Mouse (Mus musculus) forebrain, embryonic 16.5 days (tissue): ENCODE results near the gene Slc9a1. TPM values are rescaled to one million over a fixed set of nuclear protein-coding genes. Genes with fewer than 3 reads are reported as not detected.
A peak's percentile ranks its signal among the peaks of the same experiment; 100 is the strongest.

Experiments
- ATAC-seq: fragments of 200-750 bp; cut with Nextera tagmentation; 2 replicates; pipeline ENCODE4 v1.8.0; 2017; ENCODE audit warnings: mild to moderate bottlenecking, moderate library complexity
- H3K27ac ChIP-seq: fragments of 300-500 bp; sonication (generic); 2 replicates; pipeline ENCODE4 v1.5.1; 2014; ENCODE audit warnings: low read length, control low read depth
- H3K27me3 ChIP-seq: fragments of 300-500 bp; sonication (generic); replicated peaks from 2 replicates; pipeline ENCODE4 v1.6.1; 2014; ENCODE audit warnings: low read length; ENCODE audit not compliant: control insufficient read depth, insufficient read depth
- H3K36me3 ChIP-seq: fragments of 300-500 bp; sonication (generic); 2 replicates; pipeline ENCODE4 v1.6.1; 2014; ENCODE audit not compliant: control insufficient read depth, insufficient read depth
- H3K4me1 ChIP-seq: fragments of 300-500 bp; sonication (generic); replicated peaks from 2 replicates; pipeline ENCODE4 v1.6.1; 2014; ENCODE audit warnings: low read length; ENCODE audit not compliant: control insufficient read depth, insufficient read depth
- H3K4me2 ChIP-seq: fragments of 300-500 bp; sonication (generic); 2 replicates; pipeline ENCODE4 v1.6.1; 2014; ENCODE audit warnings: mild to moderate bottlenecking, low read length, control low read depth
- H3K4me3 ChIP-seq: fragments of 300-500 bp; sonication (generic); replicated peaks from 2 replicates; pipeline ENCODE4 v1.5.1; 2014; ENCODE audit warnings: mild to moderate bottlenecking, low read length, control low read depth
- H3K9ac ChIP-seq: fragments of 300-500 bp; sonication (generic); replicated peaks from 2 replicates; pipeline ENCODE4 v1.6.1; 2014; ENCODE audit warnings: low read depth, low read length, control low read depth
- H3K9me3 ChIP-seq: fragments of 300-500 bp; sonication (generic); 2 replicates; pipeline ENCODE4 v1.6.1; 2016; ENCODE audit warnings: low read length; ENCODE audit not compliant: control insufficient read depth
- WGBS: fragments of 180-500 bp; shearing (Covaris S2); extraction: QIAGEN DNeasy Blood & Tissue Kit; methylation state at CpG from one replicate; pipeline ENCODE4 v1.1.7; 2014; 5-methylcytosine and 5-hydroxymethylcytosine counted together
- polyA plus RNA-seq: library from polyadenylated mRNA; unstranded; fragments of >200 nt; fragmentation: Nextera tagmentation; extraction: Ambion mirVana; gene quantifications from 2 replicates; pipeline ENCODE4 v1.2.1, GENCODE M21; 2015

Gene Slc9a1
- polyA plus RNA-seq, 1 experiment from 2014 or later = 10.7 TPM

DNA sequence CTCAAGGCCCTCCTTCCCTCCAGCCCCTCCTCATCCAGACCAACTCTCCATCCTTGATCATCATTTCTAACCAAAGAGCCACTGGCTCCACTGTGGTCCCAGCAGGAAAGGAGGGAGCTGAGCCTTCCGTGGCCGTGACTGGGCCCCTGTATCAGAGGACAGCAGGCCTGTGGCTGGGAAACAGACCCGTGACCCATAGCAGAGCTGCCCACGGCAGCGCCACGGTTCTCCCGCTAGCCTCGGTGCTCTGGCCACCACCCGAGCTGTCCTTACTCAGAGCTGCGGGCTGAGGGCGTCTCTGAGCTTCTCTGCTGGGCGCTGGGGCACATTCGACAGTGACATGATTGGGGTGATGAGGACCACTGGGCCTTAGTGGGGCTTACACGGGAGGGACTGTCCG is 53.1 kb downstream of the Slc9a1 start:
- Histone ChIP-seq H3K4me1 (no peaks in the 10 kb centered on the region), H3K4me2 (no peak overlapping the region), H3K27me3 (no peaks in the 10 kb centered on the region), H3K27ac (no peak overlapping the region), H3K9ac (no peak overlapping the region), H3K36me3 (no peaks in the 10 kb centered on the region; the same call in none of the 2 replicates), H3K9me3 (no peaks in the 10 kb centered on the region), H3K4me3 (no peak overlapping the region)
- no peak for ATAC-seq
- WGBS = 87% methylated on average over 15 of the region's 15 CpGs

DNA sequence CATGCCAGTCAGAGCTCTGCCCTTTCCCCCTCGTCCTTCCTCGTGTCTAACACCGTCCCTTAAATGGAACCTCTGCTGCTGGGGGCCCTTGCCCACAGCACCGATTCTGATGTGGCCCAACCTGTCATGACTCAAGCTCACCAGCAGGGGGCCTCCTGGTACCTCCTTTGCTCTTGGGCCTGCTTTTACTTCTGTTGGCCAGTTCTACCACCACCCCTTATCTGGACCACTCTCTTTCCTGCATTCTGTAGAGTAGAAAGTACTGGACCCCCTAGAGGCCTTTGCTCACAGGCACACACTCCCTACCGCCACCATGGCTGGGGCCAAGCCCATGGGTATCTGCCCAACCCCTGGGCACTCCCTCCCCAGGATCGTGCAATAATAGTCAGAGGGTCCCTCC is 53.6 kb downstream of the Slc9a1 start:
- H3K9ac ChIP-seq = no peak overlapping the region
- no peak; the same call in 1 of the 2 replicates for ATAC-seq
- H3K27ac ChIP-seq = no peak overlapping the region
- no peaks in the 10 kb centered on the region for H3K9me3 ChIP-seq
- H3K27me3 ChIP-seq = no peaks in the 10 kb centered on the region
- H3K4me2 ChIP-seq = no peak overlapping the region
- H3K4me1 ChIP-seq = no peaks in the 10 kb centered on the region
- H3K4me3 ChIP-seq = no peak overlapping the region
- WGBS = 53% methylated on average over 6 of the region's 6 CpGs
- no peaks in the 10 kb centered on the region; the same call in none of the 2 replicates for H3K36me3 ChIP-seq

DNA sequence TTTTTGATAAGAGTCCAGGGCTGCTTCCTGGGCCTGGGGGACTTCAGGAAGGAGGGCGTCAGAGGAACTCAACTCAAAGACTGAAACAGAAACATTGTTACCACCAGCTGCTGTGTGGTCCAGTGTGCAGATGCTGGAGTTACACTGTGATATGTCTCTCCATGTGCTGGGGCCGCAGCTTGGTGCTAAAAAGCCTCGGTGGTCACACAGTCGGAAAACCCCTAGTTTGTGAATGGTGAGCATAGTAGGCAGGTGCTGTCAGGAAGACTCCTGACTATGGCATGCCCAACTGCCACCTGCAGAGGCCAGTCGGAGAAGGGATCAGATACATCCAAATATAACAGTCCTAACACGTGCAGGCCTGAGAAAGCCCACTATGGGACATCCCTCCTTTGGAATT is 54.2 kb downstream of the Slc9a1 start:
- Histone ChIP-seq H3K4me1 (no peaks in the 10 kb centered on the region), H3K9me3 (no peaks in the 10 kb centered on the region), H3K9ac (no peak overlapping the region), H3K4me2 (no peak overlapping the region), H3K27ac (no peak overlapping the region), H3K36me3 (no peaks in the 10 kb centered on the region; the same call in none of the 2 replicates), H3K4me3 (no peak overlapping the region), H3K27me3 (no peaks in the 10 kb centered on the region)
- 75% methylated on average over 6 of the region's 6 CpGs for WGBS
- no peak; the same call in 1 of the 2 replicates for ATAC-seq

DNA sequence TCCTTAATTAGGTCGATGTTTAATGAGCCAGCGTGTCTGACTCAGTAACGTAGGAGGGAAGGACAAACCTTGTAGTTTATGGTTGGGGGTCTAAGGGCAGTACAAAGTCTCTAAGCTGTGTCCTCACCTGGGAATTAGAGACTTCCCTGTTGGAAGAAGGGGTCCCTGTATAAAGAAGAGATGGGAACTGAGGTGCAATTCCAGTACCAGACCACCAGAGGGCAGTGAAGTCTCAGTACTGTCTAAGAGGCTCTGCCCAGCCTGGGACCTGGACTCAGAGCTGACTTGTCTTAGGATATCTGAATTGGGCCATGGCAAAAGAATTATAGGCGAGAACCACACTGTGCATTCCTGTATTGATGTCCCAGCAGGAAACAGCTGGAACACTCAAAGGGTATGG is 54.6 kb downstream of the Slc9a1 start:
- Histone ChIP-seq H3K4me3 (no peak overlapping the region), H3K4me1 (no peaks in the 10 kb centered on the region), H3K27ac (no peak overlapping the region), H3K9me3 (no peaks in the 10 kb centered on the region), H3K27me3 (no peaks in the 10 kb centered on the region), H3K4me2 (no peak overlapping the region), H3K36me3 (no peaks in the 10 kb centered on the region; the same call in none of the 2 replicates), H3K9ac (no peak overlapping the region)
- peak; percentile 49 for ATAC-seq
- 31% methylated on average over 4 of the region's 4 CpGs for WGBS

DNA sequence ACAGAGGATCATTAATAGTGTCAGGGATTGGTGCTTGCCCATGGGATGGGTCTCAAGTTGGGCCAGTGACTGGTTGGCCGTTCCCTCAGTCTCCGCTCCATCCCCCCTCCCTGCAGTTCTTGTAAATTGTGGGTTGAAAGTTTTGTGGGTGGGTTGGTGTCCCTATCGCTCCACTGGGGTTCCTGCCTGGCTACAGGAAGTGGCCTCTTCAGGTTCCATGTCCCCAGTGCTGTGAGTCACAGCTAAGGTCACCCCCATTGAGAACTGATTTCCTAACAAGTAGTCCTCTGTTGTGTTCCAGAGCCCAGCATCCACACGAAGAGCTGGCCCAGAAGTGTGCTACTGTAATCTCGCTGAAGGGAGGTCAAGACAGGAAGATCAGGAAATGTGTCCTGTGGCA is 56.6 kb downstream of the Slc9a1 start:
- Histone ChIP-seq H3K36me3 (no peaks in the 10 kb centered on the region; the same call in 1 of the 2 replicates), H3K9me3 (no peaks in the 10 kb centered on the region), H3K4me2 (no peak overlapping the region), H3K4me3 (no peak overlapping the region), H3K27me3 (no peaks in the 10 kb centered on the region), H3K27ac (no peak overlapping the region), H3K4me1 (no peaks in the 10 kb centered on the region), H3K9ac (no peak overlapping the region)
- ATAC-seq = no peak
- WGBS = 81% methylated on average over 5 of the region's 5 CpGs

DNA sequence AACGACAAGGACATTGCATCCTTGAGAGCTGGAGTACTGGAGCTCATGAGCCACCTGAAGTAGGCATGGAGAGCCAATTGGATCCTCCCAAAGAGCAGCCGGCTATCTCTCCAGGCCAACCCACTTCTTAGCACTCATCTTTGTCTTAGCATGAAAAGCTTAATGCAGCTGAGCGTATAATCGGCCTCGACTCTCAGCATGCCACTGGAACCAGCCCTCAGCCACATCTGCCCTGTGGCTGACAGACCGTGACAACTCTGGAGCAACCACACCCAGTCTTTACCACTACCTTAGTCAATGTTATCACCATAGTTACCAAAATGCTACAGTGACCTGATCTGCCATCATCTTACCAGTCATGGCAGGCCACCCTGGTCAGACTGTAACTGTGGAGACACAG is 62.0 kb downstream of the Slc9a1 start:
- ATAC-seq = no peak
- Histone ChIP-seq H3K9ac (no peak overlapping the region), H3K27ac (no peak overlapping the region), H3K27me3 (no peaks in the 10 kb centered on the region), H3K36me3 (no peaks in the 10 kb centered on the region), H3K4me1 (peaks cover 7% of the 10 kb centered on the region), H3K4me2 (no peak overlapping the region), H3K9me3 (no peaks in the 10 kb centered on the region), H3K4me3 (no peak overlapping the region)
- 58% methylated on average over 6 of the region's 6 CpGs for WGBS

DNA sequence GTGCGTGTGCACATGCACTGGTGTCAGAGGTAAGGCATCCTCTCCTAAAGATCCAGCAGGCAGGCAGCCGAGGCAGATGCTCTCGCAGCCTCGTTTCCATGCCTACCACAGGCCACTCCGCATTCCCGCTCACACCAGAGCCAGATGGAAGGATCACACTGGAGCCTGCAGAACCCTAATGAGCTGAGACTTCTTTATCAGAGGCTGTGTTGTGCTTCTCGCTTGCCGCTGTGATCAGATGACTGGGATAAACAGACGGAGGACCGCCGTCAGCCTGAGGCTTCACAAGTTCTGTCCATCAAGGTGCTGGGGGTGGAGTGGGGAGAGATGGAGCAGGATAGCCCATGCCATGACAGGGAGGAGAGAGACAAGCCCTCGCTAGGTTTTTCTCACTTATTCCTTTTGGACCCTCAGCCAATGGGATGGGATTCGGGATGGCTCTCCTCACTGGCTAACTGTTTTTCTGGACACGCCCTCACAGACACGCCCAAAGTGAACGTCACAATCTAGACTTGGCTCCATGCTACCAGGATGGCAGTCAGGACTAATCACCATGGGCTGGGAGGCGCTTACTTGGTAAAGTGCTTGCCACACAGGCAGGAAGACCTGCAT is 63.2 kb downstream of the Slc9a1 start:
- WGBS = 16% methylated on average over 17 of the region's 17 CpGs
- peak overlapping the region; percentile 37 for H3K4me2 ChIP-seq
- no peaks in the 10 kb centered on the region for H3K9me3 ChIP-seq
- H3K4me1 ChIP-seq = peaks cover 7% of the 10 kb centered on the region
- H3K4me3 ChIP-seq = peak overlapping the region; percentile 9; the same call in 1 of the 2 replicates
- no peaks in the 10 kb centered on the region for H3K36me3 ChIP-seq
- no peaks in the 10 kb centered on the region for H3K27me3 ChIP-seq
- no peak overlapping the region for H3K9ac ChIP-seq
- peak; percentile 88 for ATAC-seq
- H3K27ac ChIP-seq = peak overlapping the region; percentile 58

DNA sequence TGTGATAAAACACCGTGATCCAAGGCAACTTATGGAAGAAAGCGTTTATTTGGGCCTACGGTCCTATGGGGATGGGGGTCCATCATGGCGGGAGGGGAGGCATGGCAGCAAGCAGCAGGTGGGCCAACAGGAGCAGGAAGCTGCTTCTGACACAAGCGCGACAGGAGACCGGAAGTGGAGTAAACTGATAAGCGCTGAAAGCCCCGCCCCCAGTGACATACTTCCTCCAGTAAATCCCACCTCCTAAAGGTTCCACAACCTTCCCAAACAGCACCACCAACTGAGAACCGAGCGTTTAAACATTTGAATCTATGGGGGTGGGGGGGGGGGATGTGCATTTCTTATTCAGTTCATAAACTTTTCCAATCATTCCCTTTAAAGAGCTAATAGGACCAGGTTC is 66.4 kb downstream of the Slc9a1 start:
- Histone ChIP-seq H3K9ac (no peak overlapping the region), H3K4me2 (no peak overlapping the region), H3K4me1 (peaks cover 21% of the 10 kb centered on the region), H3K9me3 (no peaks in the 10 kb centered on the region), H3K36me3 (no peaks in the 10 kb centered on the region), H3K27ac (no peak overlapping the region), H3K27me3 (no peaks in the 10 kb centered on the region), H3K4me3 (no peak overlapping the region)
- 93% methylated on average over 11 of the region's 11 CpGs for whole genome bisulfite sequencing
- no peak for ATAC-seq

DNA sequence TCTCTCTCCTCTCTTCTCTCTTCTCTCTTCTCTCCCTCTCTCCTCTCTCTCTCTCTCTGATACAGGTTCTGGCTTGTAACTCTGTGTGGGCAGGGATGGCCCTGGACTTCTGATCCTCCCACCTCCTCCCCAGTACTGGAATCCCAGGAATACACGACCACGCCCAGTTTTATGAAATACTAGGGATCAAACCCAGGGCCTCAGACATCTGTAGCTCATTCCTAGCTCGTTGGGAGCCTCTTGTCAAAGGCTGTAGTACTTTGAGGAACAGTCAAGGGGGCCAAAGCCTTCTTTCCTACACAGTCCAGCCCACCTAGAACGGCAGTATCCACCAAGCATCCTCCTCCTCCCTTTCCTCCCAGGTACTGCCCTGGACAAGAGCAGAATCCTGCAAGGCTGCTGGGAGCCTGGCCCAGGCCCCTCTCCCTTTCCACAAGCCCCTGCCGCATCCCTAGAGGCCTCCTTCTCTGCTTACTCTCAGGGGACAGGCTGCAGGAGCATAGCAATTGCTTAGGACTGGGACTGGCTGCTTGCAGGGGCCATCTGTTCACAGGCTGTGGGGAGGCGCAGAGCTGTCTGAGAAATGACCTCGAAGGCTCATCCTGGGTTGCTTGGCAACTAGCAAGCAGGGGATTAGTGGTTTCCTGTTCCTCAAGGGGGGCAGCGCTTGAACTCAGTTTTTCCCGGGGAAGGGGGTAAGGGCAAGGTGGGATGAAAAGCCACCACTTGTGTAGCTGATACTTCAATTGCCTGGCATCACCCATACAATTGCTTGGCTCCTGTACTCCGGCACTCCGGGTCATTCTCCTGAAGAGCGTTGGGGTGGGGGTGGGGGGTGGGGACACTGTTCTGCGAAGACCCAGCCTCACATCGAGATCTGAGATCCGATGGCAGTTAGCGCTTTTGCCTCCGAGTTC is 70.2 kb downstream of the Slc9a1 start:
- no peaks in the 10 kb centered on the region for H3K36me3 ChIP-seq
- peak overlapping the region; percentile 44; the same call in 1 of the 2 replicates for H3K9ac ChIP-seq
- ATAC-seq = peak; percentile 93
- no peaks in the 10 kb centered on the region for H3K27me3 ChIP-seq
- H3K27ac ChIP-seq = peak overlapping the region; percentile 80
- H3K9me3 ChIP-seq = no peaks in the 10 kb centered on the region
- H3K4me3 ChIP-seq = no peak overlapping the region
- H3K4me1 ChIP-seq = peaks cover 14% of the 10 kb centered on the region
- WGBS = 9% methylated on average over 17 of the region's 17 CpGs
- H3K4me2 ChIP-seq = peak overlapping the region; percentile 36
